Mouse (Mus musculus): ENCODE data around the gene En2.

En2 gene

GRCm38 (mm10) chr5:28165358-28166255 lies at the start of gene En2:
TSS of gene En2 (plus strand) at chr5:28165694.
- DNase-seq (ENCODE audit: low spot score), result no peak

- no peak for DNase-seq (ENCODE audit: low spot score)
These were observed 48.1 kb upstream of the En2 start for GRCm38 (mm10) chr5:28117251-28117880.

DNA sequence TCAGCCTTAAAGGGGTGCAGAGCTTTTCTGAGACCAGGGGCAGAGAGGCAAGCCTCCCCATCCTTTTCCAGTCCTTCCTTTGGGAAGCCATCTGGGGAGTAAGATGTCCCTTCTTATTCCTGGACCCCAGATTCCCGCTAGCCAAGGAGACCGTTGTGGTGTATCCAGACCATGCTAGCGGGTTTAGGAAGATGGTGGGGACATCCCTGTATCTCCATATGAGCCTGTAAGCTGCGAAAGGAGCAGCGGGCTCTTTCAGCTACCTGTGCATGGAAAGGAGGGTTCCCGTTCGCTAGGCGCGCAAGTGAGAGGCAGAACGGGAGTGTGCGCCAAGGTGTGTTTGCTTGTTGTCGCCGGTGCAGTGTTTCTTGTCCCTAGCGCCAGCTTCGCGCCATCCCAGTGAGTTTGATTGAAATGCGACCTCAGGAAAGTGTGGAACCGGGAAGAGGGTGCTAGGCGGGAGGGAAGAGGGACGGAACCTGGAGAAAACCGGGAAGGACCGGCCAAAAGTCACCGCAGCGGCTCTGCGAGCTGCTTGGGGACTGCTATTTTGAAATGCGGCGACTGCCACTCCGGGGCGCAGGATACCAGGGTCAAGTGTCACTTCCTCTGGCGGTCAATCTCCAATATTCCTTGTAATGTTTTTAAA lies 47.5 kb upstream of the En2 start:
- no peak for DNase-seq (ENCODE audit: low spot score)

DNA sequence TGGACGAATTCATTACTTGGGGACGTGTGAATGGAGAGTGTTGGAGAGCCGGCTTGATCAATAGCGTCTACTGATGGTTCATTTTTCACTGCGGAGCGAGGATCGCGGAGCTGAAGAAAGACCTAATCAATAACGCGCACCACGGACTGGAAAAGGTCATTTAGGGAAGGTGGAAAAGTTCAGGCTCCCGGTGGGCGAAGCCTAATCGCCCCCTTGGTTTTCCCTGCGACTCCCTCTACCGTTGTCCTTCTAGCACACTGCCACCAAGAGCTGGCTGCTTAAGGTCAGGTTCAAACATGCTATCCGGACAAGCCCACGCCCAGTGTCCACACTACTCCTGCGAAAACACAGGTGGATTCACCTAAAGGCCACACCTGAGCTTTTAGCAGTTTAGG lies 47.0 kb upstream of the En2 start:
- DNase-seq (ENCODE audit: low spot score), result no peak

GRCm38 (mm10) chr5:28119576-28119975 lies 45.9 kb upstream of the En2 start:
- DNase-seq (ENCODE audit: low spot score), result no peak

- no peak for DNase-seq (ENCODE audit: low spot score)
These were observed 42.7 kb upstream of the En2 start for GRCm38 (mm10) chr5:28122491-28123454.

- no peak for DNase-seq (ENCODE audit: low spot score)
These were observed 42.1 kb upstream of the En2 start for GRCm38 (mm10) chr5:28123455-28123825.

GRCm38 (mm10) chr5:28124321-28125230 lies 40.9 kb upstream of the En2 start:
- no peak for DNase-seq (ENCODE audit: low spot score)

DNA sequence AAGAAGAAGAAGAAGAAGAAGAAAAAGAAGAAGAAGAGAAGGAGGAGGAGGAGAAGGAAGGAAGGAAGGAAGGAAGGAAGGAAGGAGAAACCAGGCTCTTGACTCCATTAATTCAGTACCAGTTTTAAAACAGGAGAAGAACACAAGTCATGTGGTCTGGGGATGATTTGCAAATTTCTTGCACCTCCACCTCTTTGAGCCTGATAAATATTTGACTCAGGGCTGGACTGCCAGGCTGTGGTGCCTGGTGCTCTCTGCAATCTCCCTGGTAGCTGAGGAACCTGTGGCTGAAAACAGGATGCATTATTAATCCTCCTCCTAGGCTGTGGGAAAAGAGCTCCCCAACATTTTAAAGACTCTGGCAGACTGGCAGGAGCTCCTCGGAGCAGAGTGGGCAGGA lies 36.6 kb upstream of the En2 start:
- no peak for DNase-seq (ENCODE audit: low spot score)

- DNase-seq (ENCODE audit: low spot score), result no peak
These were observed 33.3 kb upstream of the En2 start for GRCm38 (mm10) chr5:28132231-28132630.

- no peak for DNase-seq (ENCODE audit: low spot score)
These were observed 29.1 kb upstream of the En2 start for GRCm38 (mm10) chr5:28136438-28136837.

- DNase-seq (ENCODE audit: low spot score), result no peak
These were observed 20.9 kb upstream of the En2 start for GRCm38 (mm10) chr5:28144555-28144954.

DNA sequence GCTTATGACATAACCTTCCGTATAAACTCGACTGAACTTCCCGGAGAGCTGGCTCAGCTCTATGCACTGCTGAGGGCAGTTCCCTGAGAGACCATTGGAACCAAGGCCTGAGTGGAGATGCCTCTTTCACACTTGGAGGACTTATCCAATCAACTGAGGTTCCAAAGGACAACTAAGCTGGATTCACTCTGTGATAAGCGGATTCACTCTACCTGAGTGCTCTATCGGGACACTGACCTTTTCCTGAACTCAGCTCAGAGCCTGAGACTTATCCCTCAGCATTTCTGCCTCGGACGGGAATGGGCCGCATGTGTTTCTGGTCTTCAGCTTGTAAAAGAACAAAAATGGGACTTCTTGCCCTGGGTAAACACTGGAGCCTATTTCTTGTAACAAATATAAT lies 19.5 kb upstream of the En2 start:
- no peak for DNase-seq (ENCODE audit: low spot score)

- no peak for DNase-seq (ENCODE audit: low spot score)
These were observed 17.0 kb upstream of the En2 start for GRCm38 (mm10) chr5:28148473-28148872.

DNA sequence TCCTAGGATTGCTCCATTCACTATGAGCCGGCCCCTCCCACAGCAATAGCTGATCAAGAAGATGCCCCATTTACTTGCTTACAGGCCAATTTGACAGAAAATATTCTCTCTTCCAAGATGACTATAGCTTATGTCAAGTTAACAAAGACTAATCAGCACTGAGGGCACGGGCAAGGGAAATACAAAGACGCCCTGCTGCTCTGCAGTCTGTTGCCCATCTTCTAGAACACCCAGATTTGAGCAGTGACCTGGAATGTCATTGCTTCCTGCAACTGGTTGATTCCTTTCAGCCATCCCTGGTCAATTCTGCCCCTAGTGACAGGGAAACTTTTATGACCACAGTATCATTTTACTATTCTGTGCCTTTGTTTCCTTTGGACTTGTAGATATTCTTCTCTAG lies 16.1 kb upstream of the En2 start:
- no peak for DNase-seq (ENCODE audit: low spot score)

DNA sequence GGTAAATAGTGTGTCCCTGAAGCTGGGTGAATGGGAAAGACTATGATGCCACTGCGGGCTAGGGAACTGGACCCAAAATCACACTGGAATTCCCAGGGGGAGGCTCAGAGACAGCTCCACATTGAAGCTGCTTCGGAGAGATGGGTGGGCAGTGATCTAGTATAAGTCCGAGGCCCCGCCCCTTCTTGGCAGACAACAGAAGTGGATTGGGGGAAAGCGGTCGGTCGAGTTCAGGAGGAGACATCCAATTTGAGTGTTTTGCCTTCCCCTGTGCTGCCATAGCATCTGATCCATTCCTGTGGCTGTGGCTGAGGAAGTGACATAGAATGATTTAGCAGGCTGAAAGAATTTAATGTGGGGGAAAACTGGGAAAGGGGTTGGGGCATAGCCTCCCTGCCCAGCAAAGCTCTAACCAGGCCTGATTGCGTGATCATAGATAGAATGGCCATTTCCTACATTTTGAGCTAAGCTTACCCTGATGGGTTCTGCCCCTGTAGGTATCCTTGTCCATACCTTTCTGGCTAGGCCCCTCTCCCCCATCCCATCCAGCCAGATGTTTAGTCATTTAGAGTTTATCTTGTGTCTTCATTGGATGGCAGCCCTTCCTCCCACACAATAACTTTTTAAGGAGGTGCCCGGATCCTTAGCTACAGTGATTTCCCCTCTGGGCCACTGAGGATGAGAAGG lies 8.3 kb upstream of the En2 start:
- DNase-seq (ENCODE audit: low spot score), result no peak

- DNase-seq (ENCODE audit: low spot score), result no peak
These were observed 7.7 kb upstream of the En2 start for GRCm38 (mm10) chr5:28157781-28158180.

DNA sequence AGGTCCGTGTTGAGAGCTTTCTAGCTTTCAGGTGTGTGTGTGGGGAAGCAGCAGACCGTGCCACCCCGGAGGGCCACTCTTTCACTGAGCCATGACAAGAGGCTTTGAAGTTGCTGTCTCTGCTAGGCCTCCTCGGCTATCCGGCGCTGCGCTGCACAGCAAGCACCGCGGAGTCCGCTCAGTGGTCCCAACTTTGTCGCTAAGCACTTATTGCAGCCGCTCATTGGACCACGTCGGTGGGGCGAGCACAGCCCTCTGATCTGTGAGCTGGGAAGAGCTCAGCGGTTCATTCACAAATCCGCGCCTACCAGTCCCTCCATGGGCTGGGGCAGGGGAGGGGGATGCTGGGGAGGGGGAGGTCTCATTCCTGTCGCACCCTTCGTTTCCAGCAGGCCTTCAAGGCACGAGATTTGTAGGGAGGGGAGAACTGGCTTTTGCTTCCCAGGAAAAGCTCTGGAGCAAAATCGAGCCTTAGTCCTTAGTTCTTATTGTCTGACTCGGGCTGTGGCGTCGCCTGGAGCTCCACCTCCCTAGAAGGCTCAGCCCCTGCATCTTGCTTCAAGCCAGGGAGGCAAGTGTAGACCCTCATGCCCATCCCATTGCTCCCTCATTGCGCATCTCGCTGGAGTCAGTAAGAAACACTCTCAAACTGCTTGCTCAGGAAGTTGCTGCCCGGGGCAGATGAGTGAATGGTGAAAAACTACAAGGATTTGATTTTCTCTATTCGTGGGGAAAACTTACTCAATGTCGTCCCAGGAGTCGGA lies 7.0 kb upstream of the En2 start:
- no peak for DNase-seq (ENCODE audit: low spot score)

DNA sequence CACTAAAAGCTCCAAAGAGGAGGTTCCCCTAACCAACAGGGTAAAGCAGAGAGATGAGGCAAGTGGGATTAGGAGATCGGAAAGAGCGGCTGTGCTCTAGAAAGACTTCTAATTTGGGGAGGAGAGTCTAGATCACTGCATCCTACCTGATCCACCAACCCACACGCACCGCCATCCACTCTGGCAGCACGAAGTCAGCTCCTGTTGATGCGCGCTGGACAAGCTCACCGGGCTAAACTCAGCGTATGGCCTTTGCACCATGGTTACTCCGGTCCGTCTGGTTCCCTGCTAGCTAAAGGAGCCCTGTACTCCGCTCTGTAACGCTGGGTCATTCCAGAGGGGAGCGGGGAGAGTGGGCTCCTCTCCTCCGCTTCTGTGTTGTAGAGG lies 6.4 kb upstream of the En2 start:
- no peak for DNase-seq (ENCODE audit: low spot score)
